Mouse (Mus musculus) monocyte, adult 5-6 weeks (primary cell): ENCODE measurements around the gene Pign. TPM values are rescaled to one million over a fixed set of nuclear protein-coding genes. Genes with fewer than 3 reads are reported as not detected.

Experiments used
- ATAC-seq: fragments of 153-309, 156-312 bp; replicated peaks from 2 replicates; pipeline ENCODE4 v1.8.0; 2017; ENCODE audit warnings: mild to moderate bottlenecking; ENCODE audit not compliant: low TSS enrichment, insufficient number of reproducible peaks, severe bottlenecking, poor library complexity, low FRiP score
- total RNA-seq: library from RNA; stranded (forward); fragments of 200-1000, 200-491, 200-594 nt; gene quantifications from 3 replicates; pipeline ENCODE4 v1.2.3, GENCODE M21; 2017

Gene Pign
- total RNA-seq, 1 experiment from 2014 or later = 23.6 TPM

GRCm38 (mm10) chr1:105582800-105583199, 80.7 kb downstream of the Pign start:
- no peak for ATAC-seq

GRCm38 (mm10) chr1:105580909-105581308, 82.6 kb downstream of the Pign start:
- ATAC-seq = no peak

GRCm38 (mm10) chr1:105566051-105566450, 97.4 kb downstream of the Pign start:
- ATAC-seq = no peak

DNA sequence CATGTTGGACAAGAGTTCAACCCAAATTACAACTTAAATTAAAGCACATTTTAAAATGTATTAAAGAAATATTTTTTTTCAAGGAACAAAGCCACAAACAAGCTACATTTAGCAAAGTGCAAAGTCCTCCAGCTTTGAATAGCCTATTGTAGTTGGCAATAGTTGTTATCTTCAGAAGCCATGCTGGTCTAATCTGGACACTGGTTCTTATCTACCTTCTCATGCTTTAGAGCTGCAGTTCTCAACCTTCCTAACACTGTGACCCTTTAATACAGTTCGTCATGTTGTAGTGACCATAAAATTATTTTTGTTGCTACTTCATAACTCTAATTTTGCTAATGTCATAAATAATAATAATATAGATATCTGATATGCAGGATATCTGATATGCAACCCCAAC, 99.2 kb downstream of the Pign start:
- no peak for ATAC-seq

GRCm38 (mm10) chr1:105563821-105564220, 99.7 kb downstream of the Pign start:
- ATAC-seq = no peak

- ATAC-seq = no peak
These were observed 107.4 kb downstream of the Pign start for GRCm38 (mm10) chr1:105556078-105556477.

- no peak for ATAC-seq
These were observed 108.2 kb downstream of the Pign start for GRCm38 (mm10) chr1:105555192-105555718.

GRCm38 (mm10) chr1:105553130-105553529, 110.3 kb downstream of the Pign start:
- ATAC-seq = no peak

GRCm38 (mm10) chr1:105550163-105550562, 113.3 kb downstream of the Pign start:
- no peak for ATAC-seq

GRCm38 (mm10) chr1:105549648-105550047, 113.8 kb downstream of the Pign start:
- no peak for ATAC-seq

DNA sequence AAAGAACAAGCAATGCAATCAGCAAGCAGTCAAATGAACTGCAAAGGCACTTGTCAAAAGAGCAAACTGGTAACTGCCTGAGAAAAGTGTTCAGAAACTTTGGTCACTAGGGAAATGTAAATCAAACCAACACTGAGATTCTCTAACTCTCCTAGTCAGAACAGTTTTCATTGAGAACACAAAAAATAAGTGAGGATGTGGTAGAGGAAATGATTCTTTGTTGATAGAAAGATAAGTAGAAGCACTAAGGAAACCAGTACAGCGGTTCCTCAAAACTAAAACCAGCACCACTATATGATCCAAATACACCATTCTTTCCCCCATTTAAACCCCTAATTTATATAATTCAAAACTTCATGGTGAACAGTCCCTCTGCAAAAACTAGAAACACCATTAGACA, 120.4 kb downstream of the Pign start:
- no peak for ATAC-seq

DNA sequence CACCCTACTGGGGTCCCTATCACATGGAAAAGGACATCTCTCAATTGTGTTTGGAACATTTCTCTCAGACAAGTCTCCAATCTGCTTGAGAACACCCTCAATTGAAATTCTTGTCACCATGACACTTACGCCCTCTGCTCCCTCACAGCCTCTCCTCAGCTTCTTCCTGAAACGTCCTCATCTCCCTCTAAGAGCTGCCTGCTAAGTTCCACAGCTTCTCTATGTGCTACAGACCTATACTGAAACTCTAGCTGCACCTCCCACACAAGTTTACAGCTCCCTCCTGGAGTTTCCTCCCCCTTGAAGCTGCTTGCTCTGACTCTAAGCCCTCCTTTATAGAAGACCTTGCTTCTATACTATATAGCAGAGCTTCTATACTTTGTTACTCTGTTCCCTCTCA, 139.7 kb downstream of the Pign start:
- ATAC-seq = no peak

- no peak for ATAC-seq
These were observed 141.2 kb downstream of the Pign start for GRCm38 (mm10) chr1:105522321-105522720.

DNA sequence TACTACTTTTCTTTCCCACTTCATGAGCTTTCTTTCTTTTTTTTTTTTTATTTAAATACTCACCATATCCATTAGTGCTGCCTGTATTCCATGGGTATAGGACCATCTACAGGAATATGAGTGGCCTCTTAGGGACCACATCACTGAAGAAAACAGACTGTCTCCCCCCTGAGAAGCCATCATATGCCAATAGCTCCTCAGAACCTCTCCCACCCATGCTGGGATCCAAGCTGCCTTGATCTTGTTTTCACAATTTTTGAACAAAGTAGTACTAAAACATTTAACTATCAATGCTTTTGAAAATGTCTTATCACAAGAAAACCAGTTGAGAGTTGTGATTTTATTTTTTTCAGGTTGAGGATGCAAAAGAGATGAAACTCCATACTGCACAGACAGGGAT, 145.4 kb downstream of the Pign start:
- no peak for ATAC-seq

- no peak for ATAC-seq
These were observed 156.4 kb downstream of the Pign start for GRCm38 (mm10) chr1:105507116-105507515.

GRCm38 (mm10) chr1:105492626-105493025, 170.9 kb downstream of the Pign start:
- ATAC-seq = no peak

DNA sequence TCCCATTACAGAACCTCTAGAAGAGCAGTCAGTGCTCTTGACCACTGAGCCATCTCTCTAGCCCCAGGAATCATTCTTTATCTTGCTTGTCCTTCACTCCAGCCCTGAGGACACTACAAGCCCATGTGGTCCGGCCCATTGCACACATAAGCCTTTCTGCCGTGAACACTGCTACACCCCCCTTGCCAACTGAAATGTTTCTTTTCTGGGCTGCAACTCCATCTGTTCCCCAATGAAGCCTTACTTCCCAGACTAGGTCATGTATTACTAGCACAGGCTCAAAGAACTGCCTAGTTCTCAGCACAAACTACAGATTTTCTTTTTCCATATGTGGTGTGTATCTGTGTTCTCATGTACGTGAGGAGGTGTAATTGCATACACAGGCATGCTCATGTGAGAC, 174.0 kb downstream of the Pign start:
- no peak for ATAC-seq

DNA sequence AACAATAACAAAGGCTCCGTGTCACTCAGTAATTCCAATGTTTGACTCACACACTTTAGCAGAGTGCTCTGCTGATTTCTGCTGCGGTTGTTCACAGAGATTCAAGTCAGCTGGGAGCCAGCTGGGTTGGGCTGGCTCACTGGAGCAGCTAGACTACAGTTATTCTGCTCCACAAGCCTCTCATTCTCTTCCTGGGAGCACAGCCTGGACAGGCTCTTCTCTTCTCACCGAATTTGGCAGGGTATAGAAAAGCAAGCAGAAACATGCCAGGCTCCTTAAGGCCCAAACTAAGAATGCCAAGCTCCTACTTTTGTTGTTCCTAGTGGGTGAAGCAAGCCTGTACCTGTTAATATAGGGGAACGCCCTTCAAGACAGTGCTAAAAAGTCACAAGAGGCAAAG, 176.4 kb downstream of the Pign start:
- ATAC-seq = no peak
